Mouse (Mus musculus): ENCODE measurements around the gene Dll1. TPM values are rescaled to one million over a fixed set of nuclear protein-coding genes. Genes with fewer than 3 reads are reported as not detected.

The Dll1 gene
- polyA plus RNA-seq, 1 experiment: 4.7 TPM

- no peak overlapping the region for H3K27ac ChIP-seq (ENCODE audit: insufficient read depth, low read length)
- H3K4me3 ChIP-seq (ENCODE audit: insufficient read depth, low read length): no peak overlapping the region
- H3K4me1 ChIP-seq (ENCODE audit: control insufficient read depth, insufficient read depth, low read length): peaks cover 4% of the 10 kb centered on the region
- TF ChIP-seq CTCF (IDR thresholded peaks at IDR 0.05; ENCODE audit: extremely low read depth, insufficient read depth, low read length): no peak
- no peak for TF ChIP-seq POLR2A (IDR thresholded peaks at IDR 0.05; ENCODE audit: extremely low read depth, insufficient read depth, low read length)
Measured at GRCm38 (mm10) chr17:15350152-15350551, 26.5 kb downstream of the Dll1 start.

GRCm38 (mm10) chr17:15343071-15343822 is 33.4 kb downstream of the Dll1 start:
- H3K4me3 ChIP-seq (ENCODE audit: insufficient read depth, low read length): no peak overlapping the region
- H3K27ac ChIP-seq (ENCODE audit: insufficient read depth, low read length): no peak overlapping the region
- no peak for TF ChIP-seq CTCF (IDR thresholded peaks at IDR 0.05; ENCODE audit: extremely low read depth, insufficient read depth, low read length)
- no peak for TF ChIP-seq POLR2A (IDR thresholded peaks at IDR 0.05; ENCODE audit: extremely low read depth, insufficient read depth, low read length)
- no peaks in the 10 kb centered on the region for H3K4me1 ChIP-seq (ENCODE audit: control insufficient read depth, insufficient read depth, low read length)

- Histone ChIP-seq H3K4me1 (ENCODE audit: control insufficient read depth, insufficient read depth, low read length) (no peaks in the 10 kb centered on the region), H3K27ac (ENCODE audit: insufficient read depth, low read length) (no peak overlapping the region), H3K4me3 (ENCODE audit: insufficient read depth, low read length) (no peak overlapping the region)
- no peak for TF ChIP-seq CTCF (IDR thresholded peaks at IDR 0.05; ENCODE audit: extremely low read depth, insufficient read depth, low read length)
- TF ChIP-seq POLR2A (IDR thresholded peaks at IDR 0.05; ENCODE audit: extremely low read depth, insufficient read depth, low read length): no peak
Measured at GRCm38 (mm10) chr17:15337906-15338305, 38.8 kb downstream of the Dll1 start.

- H3K4me3 ChIP-seq (ENCODE audit: insufficient read depth, low read length): no peak overlapping the region
- no peak for TF ChIP-seq POLR2A (IDR thresholded peaks at IDR 0.05; ENCODE audit: extremely low read depth, insufficient read depth, low read length)
- no peak for TF ChIP-seq CTCF (IDR thresholded peaks at IDR 0.05; ENCODE audit: extremely low read depth, insufficient read depth, low read length)
- no peak overlapping the region for H3K27ac ChIP-seq (ENCODE audit: insufficient read depth, low read length)
- H3K4me1 ChIP-seq (ENCODE audit: control insufficient read depth, insufficient read depth, low read length): no peaks in the 10 kb centered on the region
Measured at GRCm38 (mm10) chr17:15329740-15330318, 46.8 kb downstream of the Dll1 start.

- no peak overlapping the region for H3K4me3 ChIP-seq (ENCODE audit: insufficient read depth, low read length)
- no peak overlapping the region for H3K27ac ChIP-seq (ENCODE audit: insufficient read depth, low read length)
- no peaks in the 10 kb centered on the region for H3K4me1 ChIP-seq (ENCODE audit: control insufficient read depth, insufficient read depth, low read length)
- TF ChIP-seq POLR2A (IDR thresholded peaks at IDR 0.05; ENCODE audit: extremely low read depth, insufficient read depth, low read length) (no peak), CTCF (IDR thresholded peaks at IDR 0.05; ENCODE audit: extremely low read depth, insufficient read depth, low read length) (no peak)
Measured at GRCm38 (mm10) chr17:15327106-15327505, 49.6 kb downstream of the Dll1 start.

GRCm38 (mm10) chr17:15325976-15326842 is 50.5 kb downstream of the Dll1 start:
- H3K4me3 ChIP-seq (ENCODE audit: insufficient read depth, low read length): no peak overlapping the region
- no peaks in the 10 kb centered on the region for H3K4me1 ChIP-seq (ENCODE audit: control insufficient read depth, insufficient read depth, low read length)
- TF ChIP-seq POLR2A (IDR thresholded peaks at IDR 0.05; ENCODE audit: extremely low read depth, insufficient read depth, low read length): no peak
- no peak for TF ChIP-seq CTCF (IDR thresholded peaks at IDR 0.05; ENCODE audit: extremely low read depth, insufficient read depth, low read length)
- no peak overlapping the region for H3K27ac ChIP-seq (ENCODE audit: insufficient read depth, low read length)

GRCm38 (mm10) chr17:15323191-15323834 is 53.4 kb downstream of the Dll1 start:
- no peak overlapping the region for H3K4me3 ChIP-seq (ENCODE audit: insufficient read depth, low read length)
- H3K27ac ChIP-seq (ENCODE audit: insufficient read depth, low read length): no peak overlapping the region
- TF ChIP-seq CTCF (IDR thresholded peaks at IDR 0.05; ENCODE audit: extremely low read depth, insufficient read depth, low read length) (no peak), POLR2A (IDR thresholded peaks at IDR 0.05; ENCODE audit: extremely low read depth, insufficient read depth, low read length) (no peak)
- no peaks in the 10 kb centered on the region for H3K4me1 ChIP-seq (ENCODE audit: control insufficient read depth, insufficient read depth, low read length)

Other genes with a start within 250 kb of the Dll1 start
- 27.8 and 29.3 TPM in 2 replicates for gene Fam120b, start 19.3 kb upstream of the Dll1 start, polyA plus RNA-seq (2012; rRNA removed)
- gene Psmb1, start 122.9 kb upstream of the Dll1 start, polyA plus RNA-seq (2012; rRNA removed): 150 and 158 TPM in 2 replicates
- gene Tbp, start 123.0 kb upstream of the Dll1 start, polyA plus RNA-seq (2012; rRNA removed): 40.8 and 41.2 TPM in 2 replicates
- 14.1 and 15.6 TPM in 2 replicates for gene Pdcd2, start 150.4 kb upstream of the Dll1 start, polyA plus RNA-seq (2012; rRNA removed)
- gene Prdm9, start 187.5 kb upstream of the Dll1 start, polyA plus RNA-seq (2012; rRNA removed): 2.4 and 2.8 TPM in 2 replicates